Mouse (Mus musculus): ENCODE results near the gene Bub1b.

Gene Bub1b

GRCm38 (mm10) chr2:118597673-118598568 is at the start of gene Bub1b:
Gene Bub1b (plus strand): TSS chr2:118598211.
- DNase-seq = peak; percentile 97

GRCm38 (mm10) chr2:118548421-118549221 is 49.4 kb upstream of the Bub1b start:
- peak; percentile 39 for DNase-seq

DNA sequence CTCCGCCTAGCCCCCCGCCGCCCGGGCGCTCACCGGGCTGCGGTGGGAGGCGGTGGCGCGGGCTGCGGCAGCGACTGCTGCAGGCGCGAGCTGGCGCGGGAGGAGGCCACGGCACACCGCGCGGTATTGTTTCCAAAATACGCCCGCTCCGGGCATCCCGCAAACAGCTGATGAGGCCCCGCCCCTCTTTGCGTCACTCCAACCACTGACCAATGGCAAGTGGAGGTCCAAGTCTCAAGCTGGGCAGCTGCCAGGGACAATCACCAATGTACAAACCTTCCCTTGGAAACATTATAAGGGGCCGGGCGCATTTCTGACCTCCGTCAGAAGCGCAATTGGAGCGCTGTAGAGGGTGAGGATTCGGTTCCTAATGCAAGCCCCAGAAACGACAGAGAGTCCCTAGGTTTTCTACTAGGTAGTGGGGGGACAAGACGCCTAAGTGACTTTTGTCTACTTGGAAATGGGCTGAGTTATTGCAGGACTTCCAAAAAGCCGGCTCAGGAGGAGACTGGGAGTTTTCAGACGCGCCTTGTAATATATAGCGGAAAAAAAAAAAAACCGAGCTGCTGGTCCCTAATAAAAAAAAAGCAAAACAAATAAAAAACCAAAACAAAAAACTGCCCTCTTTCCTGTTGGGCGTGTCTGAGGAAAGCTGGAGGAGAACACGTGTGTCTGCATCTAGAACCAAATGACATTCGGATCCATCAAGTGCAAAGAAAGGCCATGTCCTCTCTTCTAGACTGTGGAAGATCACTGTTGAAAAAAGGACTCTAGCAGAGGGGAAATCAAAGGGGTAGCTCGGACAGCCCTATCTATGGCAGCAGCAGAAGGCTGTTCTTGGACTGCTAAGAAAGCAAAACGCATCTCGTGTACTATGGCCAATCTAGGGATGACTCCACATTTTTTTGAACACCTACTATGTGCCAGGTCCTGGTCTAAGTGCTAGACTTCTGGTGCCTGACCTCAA is 48.2 kb upstream of the Bub1b start, which contains the start of gene Bmf:
Bmf (minus strand) TSS at position 181 of the 967 bp plus-strand sequence.
- peak; percentile 99 for DNase-seq

- DNase-seq = no peak
Observed at GRCm38 (mm10) chr2:118551606-118552005, 46.4 kb upstream of the Bub1b start.

- DNase-seq = peak; percentile 68
Observed at GRCm38 (mm10) chr2:118554356-118554990, 43.5 kb upstream of the Bub1b start.

- no peak for DNase-seq
Observed at GRCm38 (mm10) chr2:118558426-118558825, 39.6 kb upstream of the Bub1b start.

DNA sequence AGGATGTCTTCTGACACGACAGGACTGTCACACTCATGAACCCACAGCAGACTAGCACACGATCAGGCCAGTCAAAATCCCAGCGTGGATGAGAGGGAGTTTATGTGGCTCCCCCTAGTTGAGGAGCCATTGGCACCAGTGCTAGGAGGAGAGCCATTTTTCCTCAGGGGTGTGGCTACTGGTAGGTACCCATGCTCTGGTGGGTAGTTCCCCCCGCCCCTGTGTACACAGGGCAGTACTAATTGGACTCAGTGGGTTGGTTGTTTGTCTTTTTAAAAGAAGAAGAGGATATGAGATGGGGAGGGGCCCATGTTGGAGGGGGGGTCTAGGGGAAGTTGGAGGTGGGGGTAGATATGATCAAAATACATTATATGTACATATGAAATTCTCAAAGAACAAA is 36.0 kb upstream of the Bub1b start:
- no peak for DNase-seq

DNA sequence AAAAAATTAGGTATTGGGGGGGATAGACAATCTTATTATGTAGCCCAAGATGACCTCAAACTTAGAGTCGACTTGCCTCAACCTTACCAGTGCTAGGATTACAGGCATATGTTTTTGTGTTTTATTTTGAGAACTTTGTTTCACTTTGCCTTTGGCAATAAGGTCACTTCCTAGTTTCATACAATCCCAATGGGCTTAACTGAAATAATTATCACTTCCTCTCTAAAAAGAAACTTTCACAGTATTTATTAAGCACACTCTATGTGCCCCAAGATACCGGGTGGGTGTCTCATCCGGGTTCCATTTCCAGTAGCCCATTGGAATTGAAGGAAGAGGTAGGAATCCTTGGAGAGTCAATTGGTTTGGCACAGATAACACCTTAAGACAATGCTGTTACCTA is 35.6 kb upstream of the Bub1b start:
- DNase-seq = no peak

- no peak for DNase-seq
Observed at GRCm38 (mm10) chr2:118567179-118567578, 30.8 kb upstream of the Bub1b start.

GRCm38 (mm10) chr2:118570939-118571338 is 27.1 kb upstream of the Bub1b start:
- DNase-seq = no peak

DNA sequence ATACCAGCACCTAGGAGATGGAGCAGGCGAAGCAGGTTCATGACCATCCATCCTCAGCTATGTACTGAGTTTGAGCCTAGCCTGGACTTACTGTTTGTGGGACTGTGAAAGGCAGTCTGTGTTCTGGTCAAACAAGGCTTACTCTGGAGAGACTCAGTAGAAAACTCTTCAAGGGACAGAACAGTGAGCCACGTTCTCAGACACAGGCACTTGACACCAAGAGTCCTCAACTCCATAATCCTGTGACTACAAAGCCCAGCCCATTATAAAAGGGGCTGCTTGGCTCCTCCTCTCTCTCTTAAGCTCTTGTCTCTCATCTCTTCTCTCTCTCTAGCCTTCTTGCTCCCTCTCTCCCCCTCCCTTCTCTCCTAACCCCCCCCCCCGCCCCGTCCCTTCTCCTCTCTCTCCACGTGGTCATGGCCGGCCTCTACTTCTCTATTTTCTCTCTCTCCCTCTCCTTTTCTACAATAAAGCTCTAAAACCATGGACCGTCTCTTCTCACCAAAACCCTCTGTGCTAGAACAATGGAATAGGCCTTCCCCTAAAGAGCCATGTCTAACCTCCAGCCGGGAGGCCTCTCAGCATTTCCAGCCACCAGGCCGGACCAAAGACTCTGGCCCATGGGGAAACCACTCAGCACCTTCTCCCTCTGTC is 25.7 kb upstream of the Bub1b start:
- DNase-seq = no peak

DNA sequence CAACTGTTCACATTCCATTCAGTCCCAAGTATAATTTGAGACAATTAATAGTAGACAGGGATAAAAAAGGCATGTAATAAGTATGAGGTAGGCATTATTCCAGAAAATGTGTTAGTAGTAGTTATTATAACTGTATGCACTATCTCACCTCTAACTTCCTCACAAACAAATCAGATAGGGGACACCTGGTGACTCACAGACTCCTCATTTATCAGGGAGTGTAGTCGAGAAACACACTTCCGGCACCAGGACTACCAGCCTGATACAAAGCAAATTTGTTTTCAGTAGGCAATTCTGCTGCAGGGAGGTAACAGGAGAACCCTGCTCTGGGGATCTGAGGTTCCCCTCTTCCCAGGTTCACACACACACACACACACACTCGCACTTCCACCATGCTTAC is 24.9 kb upstream of the Bub1b start:
- no peak for DNase-seq

DNA sequence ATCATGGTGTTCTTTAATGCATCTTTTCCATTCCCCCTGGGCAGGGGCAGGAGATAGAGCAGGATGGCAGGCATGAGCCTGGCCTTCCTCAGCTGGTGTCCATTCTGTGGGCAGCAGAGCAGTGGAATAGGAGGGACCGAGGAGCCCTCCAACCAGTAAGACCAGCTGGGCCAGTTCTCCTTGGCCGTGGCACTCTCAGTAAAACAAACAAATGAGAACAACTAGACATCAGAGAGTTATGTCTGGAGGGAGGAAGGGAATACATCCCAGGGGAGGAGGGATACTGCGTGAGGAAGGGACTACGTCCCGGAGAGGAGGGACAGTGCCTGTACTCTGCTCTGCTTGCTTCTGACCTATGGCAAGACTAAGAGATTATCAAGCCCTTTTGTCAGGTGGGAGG is 12.0 kb upstream of the Bub1b start:
- DNase-seq = no peak

DNA sequence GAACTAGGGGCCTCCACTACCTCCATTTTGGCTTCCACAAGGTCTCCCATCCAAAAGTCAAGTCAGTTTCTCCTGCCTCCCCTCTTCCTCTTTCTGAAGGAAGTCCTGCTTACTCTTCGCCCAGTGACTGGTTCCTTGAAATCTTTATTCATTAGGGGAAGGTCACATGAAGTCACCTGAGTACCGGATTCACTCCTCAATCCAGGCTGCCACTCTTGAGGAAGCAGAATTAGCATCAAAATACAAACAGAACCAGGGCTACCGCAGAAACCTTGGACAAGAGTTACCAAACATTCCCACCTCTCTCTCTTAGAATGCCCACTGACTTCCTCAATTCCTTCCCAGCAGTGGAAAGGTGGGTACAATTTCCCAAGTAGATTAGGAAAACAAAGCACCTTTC is 10.3 kb upstream of the Bub1b start:
- DNase-seq = no peak

DNA sequence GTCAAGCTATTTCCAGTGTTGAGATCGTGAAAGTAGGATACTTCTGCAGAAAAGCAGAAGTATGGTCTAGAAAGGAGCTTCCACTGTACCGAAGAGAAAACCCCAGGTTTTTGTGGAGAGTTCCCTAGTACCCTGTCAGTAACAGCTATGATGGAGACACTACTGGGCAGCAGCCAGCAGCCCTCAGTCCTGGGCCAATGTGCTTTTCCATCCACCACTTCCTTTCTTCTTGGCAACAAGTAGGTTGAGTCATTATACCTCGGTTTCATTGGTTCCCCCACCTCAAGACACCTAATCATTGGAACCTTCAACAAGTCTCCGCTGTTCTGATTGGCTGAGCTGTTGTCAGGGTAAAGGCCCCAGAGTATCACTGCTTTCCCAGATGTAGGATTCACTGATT is 6.9 kb upstream of the Bub1b start:
- no peak for DNase-seq

DNA sequence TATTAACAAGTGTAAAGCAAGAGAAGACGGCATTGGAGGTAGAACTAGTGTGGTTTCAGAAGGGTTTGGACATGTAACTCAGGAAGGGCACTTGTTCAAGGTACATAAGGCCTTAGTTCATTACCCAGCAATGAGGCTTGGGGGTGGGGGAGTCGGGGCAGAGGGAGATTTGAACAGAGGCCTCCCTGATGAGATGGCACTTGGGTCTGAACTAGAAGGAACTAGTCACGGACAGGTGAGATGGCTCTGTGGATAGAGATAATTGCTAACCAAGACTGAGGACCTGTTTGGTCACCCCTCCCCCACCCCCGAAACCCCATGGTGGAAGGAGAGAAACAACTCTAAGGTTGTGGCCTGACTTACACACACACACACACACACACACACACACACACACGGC is 1.1 kb downstream of the Bub1b start:
- DNase-seq = no peak

DNA sequence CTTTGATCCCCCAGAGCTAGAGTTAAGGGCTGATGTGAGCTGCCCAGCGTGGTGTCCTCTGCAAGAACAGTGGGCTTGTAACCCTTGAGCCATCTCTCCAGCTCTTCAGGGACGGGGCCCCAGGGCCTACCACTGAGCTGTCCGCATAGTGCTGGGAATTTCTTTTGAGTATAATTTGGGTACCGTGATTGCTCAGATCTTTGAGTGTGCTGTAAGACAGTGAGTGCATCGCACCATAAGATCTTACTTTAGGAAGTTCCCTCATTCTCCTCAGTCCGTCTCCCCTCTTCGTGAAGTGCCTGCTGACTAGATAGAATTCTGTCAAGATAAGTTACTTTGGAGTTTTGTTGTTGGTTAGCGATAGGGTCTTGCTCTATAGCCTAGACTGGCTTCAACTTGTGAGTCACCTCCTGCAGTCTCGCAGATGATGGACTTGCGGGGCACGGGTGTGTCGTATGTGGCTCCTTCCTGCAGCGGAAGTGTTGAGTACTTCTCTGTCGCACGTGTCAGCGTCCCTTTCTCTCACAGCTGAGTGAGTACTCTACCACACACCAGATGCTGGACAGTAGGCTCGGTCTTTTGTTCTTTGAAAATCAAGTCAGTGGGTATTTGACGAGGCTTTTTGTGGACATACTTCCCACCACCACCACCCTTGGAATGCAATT is 3.7 kb downstream of the Bub1b start:
- DNase-seq = no peak

- no peak for DNase-seq
Observed at GRCm38 (mm10) chr2:118604091-118604490, 6.1 kb downstream of the Bub1b start.

DNA sequence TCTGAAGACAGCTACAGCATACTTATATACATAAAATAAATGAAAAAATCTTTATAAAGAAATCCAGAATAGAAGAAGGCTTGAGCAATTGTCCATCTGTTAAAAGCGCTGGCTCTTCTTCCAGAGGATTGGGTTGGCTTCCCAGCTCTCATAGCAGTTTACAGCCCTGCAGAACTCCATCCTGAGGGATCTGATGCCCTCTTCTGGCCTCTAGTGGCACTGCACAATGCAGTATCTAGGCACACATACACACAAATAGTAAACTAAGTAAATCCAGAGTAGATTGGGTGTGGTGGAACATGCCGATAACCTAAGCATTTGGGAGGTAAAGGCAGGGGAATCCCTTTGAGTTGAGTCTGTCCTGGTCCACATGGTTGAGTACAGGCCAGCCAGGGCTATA is 8.0 kb downstream of the Bub1b start:
- DNase-seq = peak; percentile 44

DNA sequence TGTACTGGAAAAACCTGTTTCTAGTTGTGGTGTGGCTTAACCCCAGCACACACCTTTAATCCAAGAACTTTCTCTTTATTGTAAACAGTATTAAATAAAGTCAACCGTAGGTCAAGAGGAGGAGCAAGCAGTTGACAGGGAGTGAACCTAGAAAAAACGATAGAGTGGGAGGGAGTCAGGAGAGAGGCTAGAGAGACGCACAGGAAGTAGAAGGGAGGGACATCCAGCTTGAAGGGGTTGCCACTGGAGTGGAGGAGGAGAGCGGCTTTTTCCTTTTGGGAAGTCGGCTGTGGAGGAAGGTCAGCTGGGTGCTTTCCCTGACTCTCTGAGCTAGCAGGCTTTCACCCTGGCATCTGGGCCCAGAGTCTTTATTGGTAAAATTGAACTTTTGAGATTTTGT is 9.0 kb downstream of the Bub1b start:
- DNase-seq = no peak

GRCm38 (mm10) chr2:118618013-118618412 is 20.0 kb downstream of the Bub1b start:
- DNase-seq = no peak
